Mouse (Mus musculus): ENCODE measurements around the gene AC124502.3.
A peak's percentile ranks its signal among the peaks of the same experiment; 100 is the strongest.
"Not testable (repeated sequence)": the region's sequence is repeated elsewhere in the genome, so short reads cannot be mapped to it uniquely, and the experiment has no call there.

The AC124502.3 gene

GRCm38 (mm10) chr19:5038709-5039156 is at the start of gene AC124502.3, which contains the start of gene B4gat1:
TSS of gene AC124502.3 (plus strand) at chr19:5038891.
TSS of gene B4gat1 (plus strand) at chr19:5038826.
- peak; percentile 91 for DNase-seq (ENCODE audit: low spot score)

GRCm38 (mm10) chr19:4989013-4989412 is 49.7 kb upstream of the AC124502.3 start:
- peak; percentile 92 for DNase-seq (ENCODE audit: low spot score)

- DNase-seq (ENCODE audit: low spot score) = no peak
Measured at GRCm38 (mm10) chr19:4989434-4990255, 49.0 kb upstream of the AC124502.3 start.

- no peak for DNase-seq (ENCODE audit: low spot score)
Measured at GRCm38 (mm10) chr19:4990256-4990625, 48.5 kb upstream of the AC124502.3 start, which contains the start of gene Npas4. TSS of gene Npas4 (minus strand) at chr19:4990316.

- no peak for DNase-seq (ENCODE audit: low spot score)
Measured at GRCm38 (mm10) chr19:4990716-4991115, 48.0 kb upstream of the AC124502.3 start.

GRCm38 (mm10) chr19:4992371-4992770 is 46.3 kb upstream of the AC124502.3 start:
- DNase-seq (ENCODE audit: low spot score) = peak; percentile 42

- peak; percentile 95 for DNase-seq (ENCODE audit: low spot score)
Measured at GRCm38 (mm10) chr19:4992904-4993303, 45.8 kb upstream of the AC124502.3 start.

- DNase-seq (ENCODE audit: low spot score) = no peak
Measured at GRCm38 (mm10) chr19:4994043-4994442, 44.6 kb upstream of the AC124502.3 start.

- peak; percentile 53 for DNase-seq (ENCODE audit: low spot score)
Measured at GRCm38 (mm10) chr19:4999445-5000140, 39.1 kb upstream of the AC124502.3 start.

- peak; percentile 86 for DNase-seq (ENCODE audit: low spot score)
Measured at GRCm38 (mm10) chr19:5001666-5002406, 36.9 kb upstream of the AC124502.3 start.

GRCm38 (mm10) chr19:5003644-5004043 is 35.0 kb upstream of the AC124502.3 start:
- not testable (repeated sequence) for DNase-seq (ENCODE audit: low spot score)

- DNase-seq (ENCODE audit: low spot score) = peak; percentile 34
Measured at GRCm38 (mm10) chr19:5004925-5005324, 33.8 kb upstream of the AC124502.3 start.

GRCm38 (mm10) chr19:5013138-5013537 is 25.6 kb upstream of the AC124502.3 start:
- no peak for DNase-seq (ENCODE audit: low spot score)

GRCm38 (mm10) chr19:5014961-5015398 is 23.7 kb upstream of the AC124502.3 start:
- DNase-seq (ENCODE audit: low spot score) = peak; percentile 70

GRCm38 (mm10) chr19:5016221-5016742 is 22.4 kb upstream of the AC124502.3 start:
- DNase-seq (ENCODE audit: low spot score) = peak; percentile 61

- peak; percentile 81 for DNase-seq (ENCODE audit: low spot score)
Measured at GRCm38 (mm10) chr19:5016782-5017181, 21.9 kb upstream of the AC124502.3 start.

- no peak for DNase-seq (ENCODE audit: low spot score)
Measured at GRCm38 (mm10) chr19:5017611-5018010, 21.1 kb upstream of the AC124502.3 start.

- DNase-seq (ENCODE audit: low spot score) = no peak
Measured at GRCm38 (mm10) chr19:5018191-5018590, 20.5 kb upstream of the AC124502.3 start.

- DNase-seq (ENCODE audit: low spot score) = no peak
Measured at GRCm38 (mm10) chr19:5021416-5021815, 17.3 kb upstream of the AC124502.3 start.

- peak; percentile 87 for DNase-seq (ENCODE audit: low spot score)
Measured at GRCm38 (mm10) chr19:5023621-5024479, 14.8 kb upstream of the AC124502.3 start, which contains the start of gene Slc29a2. TSS of gene Slc29a2 (plus strand) at chr19:5023860.

- DNase-seq (ENCODE audit: low spot score) = no peak
Measured at GRCm38 (mm10) chr19:5026111-5026510, 12.6 kb upstream of the AC124502.3 start.

All from adipocyte (in vitro differentiated cells).